Mouse (Mus musculus): Measurements from ENCODE around the gene Acbd7.
A peak's percentile ranks its signal among the peaks of the same experiment; 100 is the strongest.

Gene Acbd7

DNA sequence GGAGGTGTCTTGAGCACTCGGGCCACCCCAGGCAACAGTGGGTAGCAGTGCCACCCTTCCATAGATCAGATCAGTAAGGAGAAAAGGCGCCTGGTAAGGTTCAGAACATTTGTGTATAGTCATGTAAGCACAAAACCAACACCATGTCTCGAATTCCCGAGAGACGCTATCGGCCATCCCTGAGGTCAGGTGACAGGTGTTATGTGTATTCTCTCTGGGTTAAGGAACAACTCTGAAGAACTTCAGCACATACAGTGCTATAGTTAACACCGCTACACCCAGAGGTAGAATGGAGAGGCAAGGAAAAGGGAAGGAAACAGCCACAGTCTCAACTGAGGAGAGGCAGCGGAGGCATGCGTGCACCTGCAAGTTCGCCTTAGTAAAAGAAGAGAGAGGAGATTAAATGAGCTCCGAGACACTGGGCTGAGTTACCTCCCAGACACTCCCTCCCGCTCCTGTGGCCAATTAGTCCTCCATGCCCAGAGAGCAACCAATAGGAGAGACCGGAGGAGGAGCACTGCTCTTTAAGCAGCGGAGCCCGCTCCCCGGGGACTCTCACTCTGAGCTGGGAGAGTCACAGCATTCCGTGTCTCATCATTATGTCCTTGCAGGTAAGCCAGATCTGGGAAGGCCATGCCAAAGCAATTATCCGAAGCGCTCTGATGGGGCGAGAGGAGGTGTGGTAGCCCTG lies at the start of gene Acbd7:
Gene Acbd7 (plus strand): TSS at position 558 of the 691 bp plus-strand sequence.
- peak; percentile 73 to 87 for DNase-seq

GRCm38 (mm10) chr2:3286243-3286642 lies 49.7 kb upstream of the Acbd7 start:
- DNase-seq, result no peak

- no peak for DNase-seq
Observed at GRCm38 (mm10) chr2:3289581-3289980, 46.4 kb upstream of the Acbd7 start.

- DNase-seq, result no peak
Observed at GRCm38 (mm10) chr2:3292170-3292569, 43.8 kb upstream of the Acbd7 start.

DNA sequence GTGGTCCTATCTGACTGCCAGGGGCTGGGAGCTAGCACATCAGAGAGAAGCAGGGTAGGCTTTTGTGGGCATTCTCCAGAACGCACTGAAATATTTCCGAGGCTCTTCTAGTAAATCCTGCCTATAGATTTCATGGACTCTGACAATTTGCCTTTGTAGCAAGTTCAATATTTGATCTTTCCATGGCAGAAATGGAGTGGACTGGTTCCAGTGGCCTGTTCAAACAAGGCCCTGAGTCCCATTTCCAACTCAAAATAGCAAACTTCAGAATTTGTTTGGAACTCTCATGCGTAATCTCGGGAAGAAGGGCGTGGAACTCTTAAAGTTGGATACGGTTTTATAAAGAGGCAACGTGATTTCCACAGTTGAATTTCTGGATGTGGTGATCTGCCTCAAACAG lies 40.1 kb upstream of the Acbd7 start:
- no peak for DNase-seq

DNA sequence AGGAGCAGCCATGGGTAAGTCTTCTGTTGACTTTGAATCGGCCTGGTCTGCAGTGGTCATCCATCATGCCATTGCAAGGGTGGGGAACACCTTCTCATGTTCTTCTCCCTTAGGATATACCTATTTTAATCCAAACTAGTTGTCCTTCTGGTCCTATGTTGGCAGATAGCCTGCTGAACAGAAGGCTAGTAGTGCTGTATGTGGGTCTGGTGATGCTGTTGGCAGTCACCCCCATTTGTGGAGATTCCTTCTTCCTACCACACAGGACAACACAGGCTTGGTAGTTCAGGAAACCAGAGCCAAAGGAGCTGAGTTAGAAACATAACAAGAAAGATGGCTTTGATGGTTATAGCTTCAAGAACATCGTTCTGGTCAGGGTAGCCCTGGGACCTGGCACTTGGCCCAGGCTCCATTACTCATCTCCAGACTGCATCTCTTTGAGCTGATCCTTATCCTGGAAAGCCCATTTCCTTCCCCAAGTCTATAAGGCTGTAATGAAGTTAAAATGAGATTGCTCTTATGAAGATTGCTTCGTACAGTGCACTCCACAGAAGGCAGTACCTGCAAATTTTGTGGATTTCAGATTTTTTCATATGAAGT lies 30.4 kb upstream of the Acbd7 start:
- DNase-seq, result peak; percentile 46 to 52

GRCm38 (mm10) chr2:3323132-3323531 lies 12.8 kb upstream of the Acbd7 start:
- DNase-seq, result no peak

- DNase-seq, result no peak
Observed at GRCm38 (mm10) chr2:3324381-3325130, 11.4 kb upstream of the Acbd7 start.

- no peak for DNase-seq
Observed at GRCm38 (mm10) chr2:3326547-3326946, 9.4 kb upstream of the Acbd7 start.

- peak; percentile 54 to 74 for DNase-seq
Observed at GRCm38 (mm10) chr2:3327351-3327750, 8.6 kb upstream of the Acbd7 start.

DNA sequence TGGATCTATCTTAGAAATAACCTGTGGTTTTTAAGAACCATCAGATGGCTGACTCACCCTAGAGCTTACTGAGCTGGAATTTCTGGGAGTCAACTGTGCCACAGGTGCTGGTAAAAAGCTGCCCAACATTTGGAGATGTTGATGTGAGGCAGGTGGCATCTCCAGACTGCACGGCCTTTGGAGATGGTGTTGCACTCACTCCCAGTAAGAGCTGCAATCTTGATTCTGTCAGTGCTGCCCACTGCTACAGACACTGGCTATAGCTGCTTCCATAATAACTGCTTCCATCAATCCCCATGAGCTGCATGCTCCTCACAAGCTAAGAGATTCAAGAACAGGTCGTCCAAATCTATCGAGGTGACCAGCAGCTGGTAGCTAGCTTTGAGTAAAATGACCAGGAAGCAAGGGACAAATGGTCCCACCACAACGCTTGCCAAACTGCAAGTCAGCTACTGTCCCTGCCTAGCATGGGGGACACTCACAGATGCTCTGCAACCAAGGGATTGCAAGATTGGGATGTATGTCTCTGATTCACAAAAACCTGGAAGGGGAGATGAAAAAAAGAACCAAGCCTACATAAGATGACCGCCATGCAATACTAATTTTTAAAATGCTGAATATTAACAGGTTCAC lies 4.8 kb upstream of the Acbd7 start:
- DNase-seq, result no peak

DNA sequence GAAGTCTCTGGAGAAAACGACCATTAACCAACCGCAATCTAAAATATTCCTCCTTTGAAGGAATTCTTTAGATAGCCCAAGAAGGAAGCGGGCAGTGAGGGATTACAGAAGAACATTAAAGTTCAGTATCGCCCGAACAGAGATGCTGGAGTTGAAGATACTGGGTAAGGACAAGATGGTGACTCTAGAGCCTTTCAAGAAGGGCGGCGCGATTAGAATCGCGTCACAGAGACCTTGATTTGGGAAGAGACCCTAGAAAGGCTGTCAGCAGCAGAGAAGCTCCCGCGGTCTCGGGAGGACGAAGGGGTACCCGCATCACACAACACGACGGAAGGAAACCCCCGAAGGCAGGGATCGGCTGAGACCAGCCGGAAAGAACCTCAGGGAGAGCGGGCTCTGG lies 3.9 kb upstream of the Acbd7 start:
- no peak for DNase-seq

- DNase-seq, result peak; percentile 97 to 98
Observed at GRCm38 (mm10) chr2:3332484-3333242, 3.3 kb upstream of the Acbd7 start, which contains the start of gene Rpp38. Gene Rpp38 (minus strand): TSS chr2:3332643.

GRCm38 (mm10) chr2:3333761-3334160 lies 2.2 kb upstream of the Acbd7 start:
- no peak for DNase-seq

DNA sequence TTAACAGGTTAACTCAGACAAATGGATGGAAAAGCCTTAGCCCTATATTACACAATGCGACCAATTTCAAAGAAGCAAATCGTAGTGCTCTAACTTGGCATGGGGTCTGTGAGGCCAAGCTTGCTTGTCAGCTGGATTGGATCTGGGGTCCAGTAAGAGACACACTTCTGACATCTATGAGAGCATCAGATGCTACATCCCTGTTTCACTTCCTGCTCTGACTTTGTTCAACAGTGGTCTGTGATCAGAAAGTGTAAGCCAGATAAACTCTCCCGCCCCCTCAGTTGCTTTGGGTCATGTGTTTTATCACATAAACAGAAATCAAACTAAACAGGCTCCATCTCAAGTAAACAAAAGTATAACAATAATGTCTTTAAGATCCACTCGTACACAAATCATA lies 12.5 kb downstream of the Acbd7 start:
- DNase-seq, result no peak

DNA sequence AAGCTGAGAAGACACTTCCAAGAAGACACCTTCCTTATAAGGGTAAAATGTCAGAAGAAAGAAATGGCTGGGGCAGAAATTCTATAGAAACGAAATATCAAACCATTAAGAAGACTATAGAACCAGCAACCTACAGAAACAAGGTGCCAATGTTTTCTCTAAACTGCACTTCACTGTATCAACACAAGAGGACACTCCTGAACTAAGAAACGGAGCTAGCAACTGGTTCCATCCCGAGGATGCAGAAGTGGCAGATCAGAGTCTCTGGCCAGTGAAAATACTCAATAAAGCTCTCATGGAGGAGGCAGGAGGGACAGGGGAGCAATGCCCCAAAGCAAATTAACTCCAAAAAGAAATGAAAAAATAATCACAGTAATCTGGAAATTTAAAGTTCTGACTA lies 13.0 kb downstream of the Acbd7 start:
- DNase-seq, result peak in 1 of 2 experiments; percentile 3

DNA sequence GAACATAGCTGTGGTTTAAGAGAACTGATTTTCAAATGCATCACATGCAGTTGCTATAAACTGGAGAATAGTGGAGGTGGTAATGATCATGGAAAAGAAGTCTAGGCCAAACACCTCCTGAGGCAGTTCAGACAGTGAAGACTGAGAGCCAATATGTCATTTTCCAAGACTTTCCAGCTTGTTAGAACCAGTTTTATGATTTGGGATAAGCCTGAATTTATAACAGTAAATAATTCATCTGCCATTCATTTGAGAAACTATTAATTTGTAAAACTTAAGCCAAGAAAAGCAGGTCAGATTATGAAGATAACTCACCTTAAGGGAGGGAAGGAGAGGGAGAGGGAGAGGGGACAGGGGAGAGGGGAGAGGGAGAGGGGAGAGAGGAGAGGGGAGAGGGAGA lies 17.2 kb downstream of the Acbd7 start:
- no peak for DNase-seq

DNA sequence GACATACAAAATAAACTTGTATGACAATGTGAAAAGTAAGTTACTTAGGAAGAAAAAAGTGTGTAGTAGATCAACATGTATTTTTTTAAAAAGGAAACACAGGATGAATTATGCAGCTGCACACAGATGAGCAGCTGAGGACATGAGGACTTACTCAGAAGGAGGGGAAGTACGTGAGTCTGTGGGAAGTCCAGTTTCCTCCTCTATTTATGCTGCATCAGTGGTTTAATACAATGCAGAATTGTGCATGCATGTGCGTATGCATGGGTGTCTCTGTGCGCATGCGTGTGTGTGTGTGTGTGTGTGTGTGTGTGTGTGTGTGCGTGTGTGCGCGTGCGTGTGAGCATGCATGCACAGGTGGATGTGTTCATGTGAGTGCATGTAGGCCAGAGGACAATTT lies 19.8 kb downstream of the Acbd7 start:
- DNase-seq, result no peak

- no peak for DNase-seq
Observed at GRCm38 (mm10) chr2:3356311-3356710, 20.3 kb downstream of the Acbd7 start.

GRCm38 (mm10) chr2:3357887-3358286 lies 21.9 kb downstream of the Acbd7 start:
- DNase-seq, result no peak

DNA sequence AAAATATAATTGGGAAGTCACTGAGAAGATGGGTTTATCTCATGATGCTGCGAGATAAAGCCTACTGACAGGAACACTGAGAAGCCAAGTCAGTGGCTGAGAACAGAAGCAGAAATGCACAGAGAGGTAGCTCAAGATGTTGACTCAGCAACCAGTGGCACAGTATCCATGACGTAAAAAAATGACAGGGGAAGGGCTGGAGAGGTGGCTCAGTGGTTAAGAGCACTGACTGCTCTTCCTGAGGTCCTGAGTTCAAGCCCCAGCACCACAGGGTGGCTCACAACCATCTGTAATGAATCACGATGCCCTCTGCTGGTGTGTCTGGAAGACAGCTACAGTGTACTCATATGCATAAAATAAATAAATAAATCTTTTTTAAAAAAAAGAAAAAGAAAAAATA lies 25.1 kb downstream of the Acbd7 start:
- DNase-seq, result no peak

- no peak for DNase-seq
Observed at GRCm38 (mm10) chr2:3365127-3365526, 29.2 kb downstream of the Acbd7 start.

Measured in kidney, postnatal 25 days (tissue).